Mouse (Mus musculus) lung, adult 18-20 months (tissue): Measurements from ENCODE around the gene Gm11562.

Experiments used
- DNase-seq, 2 experiments: peaks; one replicate each; pipeline ENCODE4 v3.0.0; 2022; ENCODE audit warnings: mixed read lengths in 2 of 2

Gm11562 gene

GRCm38 (mm10) chr11:99583245-99583704 is 37.0 kb downstream of the Gm11562 start, which contains the start of gene Krtap1-4:
Gene Krtap1-4 (minus strand): TSS chr11:99583654.
- no peak for DNase-seq

- DNase-seq = peak in 1 of 2 experiments; percentile 17
Measured at GRCm38 (mm10) chr11:99581564-99581963, 38.7 kb downstream of the Gm11562 start.

- DNase-seq = no peak
Measured at GRCm38 (mm10) chr11:99581051-99581450, 39.2 kb downstream of the Gm11562 start.

GRCm38 (mm10) chr11:99580636-99581035 is 39.6 kb downstream of the Gm11562 start, which contains the start of gene Krtap1-5:
Gene Krtap1-5 (minus strand): TSS chr11:99581016.
- DNase-seq = no peak

- peak; percentile 72 to 76 for DNase-seq
Measured at GRCm38 (mm10) chr11:99574106-99574505, 46.1 kb downstream of the Gm11562 start.

- no peak for DNase-seq
Measured at GRCm38 (mm10) chr11:99573164-99573563, 47.1 kb downstream of the Gm11562 start.
